Mouse (Mus musculus) spleen, postnatal 36 days (tissue): Measurements from ENCODE around the gene Pole2.
A peak's percentile ranks its signal among the peaks of the same experiment; 100 is the strongest.
"Not testable (repeated sequence)": the region's sequence is repeated elsewhere in the genome, so short reads cannot be mapped to it uniquely, and the experiment has no call there.

ENCODE experiments used
- DNase-seq, 2 experiments: peaks; one replicate each; pipeline ENCODE4 v3.0.0; 2022; ENCODE audit warnings: low spot score in 2 of 2, mixed read lengths in 1 of 2

The Pole2 gene

GRCm38 (mm10) chr12:69179371-69179770 is 48.6 kb downstream of the Pole2 start:
- no peak for DNase-seq

GRCm38 (mm10) chr12:69177526-69177925 is 50.5 kb downstream of the Pole2 start:
- no peak for DNase-seq

GRCm38 (mm10) chr12:69175975-69176374 is 52.0 kb downstream of the Pole2 start:
- DNase-seq, result no peak

DNA sequence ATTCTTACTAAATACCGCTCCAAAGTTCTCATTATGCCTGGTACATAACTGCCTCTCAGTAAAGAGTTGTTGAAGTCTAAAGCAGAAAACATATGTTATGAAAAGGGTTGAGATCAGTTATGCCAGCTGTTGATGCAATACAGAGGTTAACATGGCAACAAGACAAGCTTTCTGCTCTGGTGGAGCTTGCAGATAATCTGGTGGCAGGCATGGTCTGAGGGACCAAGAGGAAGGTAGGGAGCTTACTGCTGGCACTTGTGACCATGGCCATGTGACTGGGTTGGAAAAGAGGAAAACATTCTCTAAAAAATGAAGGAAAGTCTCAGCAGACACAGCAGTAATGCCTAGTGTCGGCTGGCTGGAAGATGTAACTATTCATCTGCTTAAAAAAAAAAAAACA is 56.7 kb downstream of the Pole2 start:
- DNase-seq, result no peak

- DNase-seq, result peak; percentile 79
Measured at GRCm38 (mm10) chr12:69168461-69169106, 59.4 kb downstream of the Pole2 start, which contains the start of gene Lrr1. Gene Lrr1, plus strand, starts transcription at chr12:69168814.

- DNase-seq, result no peak
Measured at GRCm38 (mm10) chr12:69167656-69168460, 60.1 kb downstream of the Pole2 start.

- DNase-seq, result not testable (repeated sequence)
Measured at GRCm38 (mm10) chr12:69166861-69167581, 61.0 kb downstream of the Pole2 start.

GRCm38 (mm10) chr12:69164904-69165303 is 63.1 kb downstream of the Pole2 start:
- DNase-seq, result no peak

- not testable (repeated sequence) for DNase-seq
Measured at GRCm38 (mm10) chr12:69163586-69163985, 64.4 kb downstream of the Pole2 start.

GRCm38 (mm10) chr12:69160677-69161076 is 67.3 kb downstream of the Pole2 start:
- not testable (repeated sequence) for DNase-seq

DNA sequence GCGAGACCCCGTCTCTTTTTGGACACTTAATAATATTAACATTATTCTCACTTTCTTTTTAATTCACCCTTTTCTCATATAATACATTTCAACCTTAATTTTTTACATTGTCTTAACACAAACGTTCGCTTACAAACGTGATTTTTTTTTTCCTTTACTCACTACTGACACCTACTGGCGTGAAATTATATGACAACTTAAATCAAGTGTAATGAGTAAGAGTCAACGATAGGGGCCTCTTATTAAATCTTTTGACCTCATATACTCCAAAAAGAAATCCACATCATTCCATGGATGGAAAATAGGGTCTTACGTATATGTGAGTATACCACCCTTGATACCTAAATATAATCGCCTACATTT is 68.4 kb downstream of the Pole2 start:
- peak in 1 of 2 experiments; percentile 41 for DNase-seq

- DNase-seq, result peak; percentile 97 to 98
Measured at GRCm38 (mm10) chr12:69158765-69159577, 69.0 kb downstream of the Pole2 start, which contains the start of gene Rps29. Gene Rps29, minus strand, starts transcription at chr12:69159186.

GRCm38 (mm10) chr12:69158366-69158764 is 69.6 kb downstream of the Pole2 start:
- no peak for DNase-seq

- DNase-seq, result no peak
Measured at GRCm38 (mm10) chr12:69157107-69157506, 70.9 kb downstream of the Pole2 start.

GRCm38 (mm10) chr12:69156436-69156835 is 71.6 kb downstream of the Pole2 start:
- DNase-seq, result no peak

DNA sequence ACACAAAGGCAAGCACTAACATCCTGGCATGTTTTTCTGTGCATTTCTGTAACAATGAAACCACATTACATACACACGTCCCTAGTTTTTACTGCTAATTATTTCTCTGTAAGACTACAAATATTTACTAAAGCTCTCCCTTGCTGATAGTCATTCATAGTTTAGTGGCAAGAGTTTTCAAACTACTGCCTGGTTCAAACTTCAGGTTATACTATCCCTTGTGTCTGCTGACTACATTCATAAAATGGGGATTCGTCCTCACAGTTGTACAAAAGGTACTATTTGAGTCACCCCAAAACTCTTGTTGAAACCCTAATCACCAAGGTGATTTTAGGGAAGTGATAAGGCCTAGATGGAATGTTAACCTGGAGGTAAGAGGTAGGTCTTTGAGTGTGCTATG is 72.1 kb downstream of the Pole2 start:
- DNase-seq, result no peak
